Mouse (Mus musculus) E14TG2a.4 (cell line): ENCODE data around the gene Adh1.

Experiments used
- H3K27me3 ChIP-seq: 2 replicates; pipeline ENCODE4 v1.6.1; 2014; ENCODE audit warnings: low read length, control low read depth; ENCODE audit not compliant: insufficient read depth
- H3K36me3 ChIP-seq: 2 replicates; pipeline ENCODE4 v1.6.1; 2014; ENCODE audit warnings: low read length, control low read depth; ENCODE audit not compliant: insufficient read depth
- H3K4me1 ChIP-seq: replicated peaks from 2 replicates; pipeline ENCODE4 v1.6.1; 2014; ENCODE audit warnings: low read depth, low read length, control low read depth
- H3K4me3 ChIP-seq: replicated peaks from 2 replicates; pipeline ENCODE4 v1.5.1; 2014; ENCODE audit warnings: mild to moderate bottlenecking, low read length
- H3K9me3 ChIP-seq: 2 replicates; pipeline ENCODE4 v1.6.1; 2014; ENCODE audit warnings: low read length, control low read depth
- CTCF ChIP-seq: conservative IDR thresholded peaks from 2 replicates; pipeline ENCODE4 v1.5.1; 2014; ENCODE audit warnings: low read length
- NANOG ChIP-seq: IDR thresholded peaks from 2 replicates; pipeline ENCODE4 v1.6.1; 2014; ENCODE audit warnings: borderline replicate concordance, low read length, mixed read lengths
- POU5F1 ChIP-seq: IDR thresholded peaks from 2 replicates; pipeline ENCODE4 v1.6.1; 2014; ENCODE audit warnings: low read length, borderline replicate concordance

The Adh1 gene

DNA sequence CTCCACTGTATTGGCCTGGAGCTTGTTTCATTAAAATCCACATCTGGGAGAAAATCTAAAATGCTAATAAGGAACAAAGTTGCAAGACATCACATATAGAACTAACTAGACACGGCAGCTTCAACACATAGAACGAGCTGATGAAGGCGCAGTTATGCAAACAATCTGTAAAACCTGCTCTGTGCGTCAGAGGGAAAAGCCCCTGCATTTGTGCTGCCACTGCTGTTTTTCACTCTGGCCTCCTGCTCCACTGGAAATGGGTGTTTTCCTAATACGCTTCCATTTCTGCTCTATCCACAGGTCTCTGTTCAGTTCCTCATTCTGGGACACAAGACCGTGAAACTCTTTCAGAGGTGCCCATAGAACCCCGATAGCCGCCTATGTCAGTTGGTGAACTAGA is 73.1 kb downstream of the Adh1 start:
- no peak for TF ChIP-seq CTCF
- TF ChIP-seq POU5F1, result no peak
- no peak for TF ChIP-seq NANOG
- Histone ChIP-seq H3K4me3 (no peak overlapping the region), H3K4me1 (peaks cover 4% of the 10 kb centered on the region), H3K9me3 (no peaks in the 10 kb centered on the region), H3K36me3 (no peaks in the 10 kb centered on the region), H3K27me3 (0 out of 2 replicates have a peak, but pooled peaks cover 2% of the 10 kb centered on the region)

DNA sequence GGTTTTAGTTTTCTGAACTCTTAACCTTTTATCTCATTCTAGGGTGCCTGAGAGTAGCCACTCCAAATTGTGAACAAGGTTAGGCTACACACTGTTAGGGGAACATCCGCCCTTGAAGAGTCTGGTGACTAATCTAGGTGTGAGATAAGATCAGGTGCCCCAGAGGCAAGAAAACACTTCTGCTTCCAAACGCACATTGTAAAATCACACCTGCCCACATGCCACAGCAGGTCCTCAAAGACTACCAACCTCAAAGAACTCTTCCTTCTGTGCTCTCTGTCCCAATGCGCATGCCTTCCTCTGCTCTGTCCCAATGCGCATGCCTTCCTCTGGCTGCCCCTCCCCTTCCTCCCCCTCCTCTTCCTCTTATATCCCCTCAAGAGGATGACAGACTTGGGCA is 73.5 kb downstream of the Adh1 start:
- Histone ChIP-seq H3K27me3 (0 out of 2 replicates have a peak, but pooled peaks cover 2% of the 10 kb centered on the region), H3K36me3 (no peaks in the 10 kb centered on the region), H3K9me3 (no peaks in the 10 kb centered on the region), H3K4me3 (no peak overlapping the region), H3K4me1 (peaks cover 4% of the 10 kb centered on the region)
- no peak for TF ChIP-seq NANOG
- no peak for TF ChIP-seq POU5F1
- TF ChIP-seq CTCF, result no peak

DNA sequence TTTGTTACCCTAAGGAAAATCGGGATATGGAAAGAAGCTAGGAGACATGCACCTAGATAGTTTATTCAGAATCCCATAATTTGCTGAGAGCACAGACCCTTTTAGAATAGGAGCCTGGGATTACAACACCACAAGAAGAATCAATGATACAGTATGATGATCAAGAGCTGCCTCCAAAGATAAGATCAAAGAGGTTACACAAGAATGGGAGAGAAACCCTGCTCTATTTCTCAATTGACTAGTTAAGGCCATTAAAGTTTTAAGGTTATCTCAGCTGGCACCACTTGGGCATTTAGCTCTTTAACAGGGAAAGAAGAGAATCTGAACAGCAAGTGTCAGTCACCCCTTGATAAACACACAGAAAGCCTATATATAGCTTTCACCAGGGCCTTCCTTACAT is 74.8 kb downstream of the Adh1 start:
- H3K4me3 ChIP-seq, result no peak overlapping the region
- H3K4me1 ChIP-seq, result peaks cover 4% of the 10 kb centered on the region
- H3K36me3 ChIP-seq, result no peaks in the 10 kb centered on the region
- H3K27me3 ChIP-seq, result 0 out of 2 replicates have a peak, but pooled peaks cover 2% of the 10 kb centered on the region
- H3K9me3 ChIP-seq, result no peaks in the 10 kb centered on the region
- TF ChIP-seq POU5F1 (no peak), CTCF (no peak), NANOG (no peak)

DNA sequence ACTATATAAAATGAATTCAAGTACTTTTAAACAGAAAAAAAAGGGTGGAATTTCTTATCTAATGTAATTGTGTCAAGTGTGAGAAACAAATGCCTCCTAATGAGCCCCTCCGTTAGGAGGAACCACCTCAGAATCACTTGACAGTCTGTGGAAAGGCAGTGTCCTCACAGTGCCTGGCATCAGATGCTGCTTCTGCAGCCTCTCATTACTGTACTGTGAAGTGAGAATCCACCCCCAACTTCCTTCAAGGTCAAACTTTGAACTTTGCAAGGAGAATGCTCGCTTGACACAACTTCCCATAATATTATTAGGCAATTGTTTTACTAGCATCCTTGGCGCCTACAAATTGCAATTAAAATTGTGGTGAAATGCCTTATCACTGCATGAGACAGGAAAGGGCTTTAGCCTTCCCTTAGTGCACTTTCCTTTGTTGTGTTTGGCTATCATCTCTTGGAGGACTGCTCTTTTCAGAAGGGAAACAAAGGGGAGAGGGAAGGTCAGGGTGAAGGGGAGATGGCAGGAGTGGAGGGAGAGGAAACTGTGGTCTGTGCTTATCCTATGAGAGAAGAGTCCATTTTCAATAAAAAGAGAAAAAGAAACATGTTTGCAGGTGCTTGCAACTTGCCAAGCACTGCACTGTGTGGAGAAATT is 75.4 kb downstream of the Adh1 start:
- peaks cover 4% of the 10 kb centered on the region for H3K4me1 ChIP-seq
- no peaks in the 10 kb centered on the region for H3K36me3 ChIP-seq
- no peak overlapping the region for H3K4me3 ChIP-seq
- 0 out of 2 replicates have a peak, but pooled peaks cover 2% of the 10 kb centered on the region for H3K27me3 ChIP-seq
- TF ChIP-seq NANOG, result no peak
- no peak for TF ChIP-seq CTCF
- TF ChIP-seq POU5F1, result no peak
- no peaks in the 10 kb centered on the region for H3K9me3 ChIP-seq
